Mouse (Mus musculus) intestine, postnatal 0 days (tissue): Measurements from ENCODE around the gene Ccdc152. TPM values are rescaled to one million over a fixed set of nuclear protein-coding genes. Genes with fewer than 3 reads are reported as not detected.

Experiments
- ATAC-seq: fragments of 200-750 bp; cut with Nextera tagmentation; 2 replicates; pipeline ENCODE4 v1.8.0; 2017; ENCODE audit warnings: mild to moderate bottlenecking, moderate TSS enrichment, moderate library complexity
- H3K27ac ChIP-seq: fragments of 300-500 bp; sonication (generic); 2 replicates; pipeline ENCODE4 v1.5.1; 2014; ENCODE audit warnings: mild to moderate bottlenecking, low read depth, low read length, moderate library complexity
- H3K27me3 ChIP-seq: fragments of 300-500 bp; sonication (generic); replicated peaks from 2 replicates; pipeline ENCODE4 v1.6.1; 2014; ENCODE audit warnings: low read length, mixed read lengths; ENCODE audit not compliant: control insufficient read depth, insufficient read depth
- H3K36me3 ChIP-seq: fragments of 300-500 bp; sonication (generic); 2 replicates; pipeline ENCODE4 v1.6.1; 2014; ENCODE audit warnings: mild to moderate bottlenecking, moderate library complexity; ENCODE audit not compliant: control insufficient read depth, insufficient read depth
- H3K4me1 ChIP-seq: fragments of 300-500 bp; sonication (generic); replicated peaks from 2 replicates; pipeline ENCODE4 v1.6.1; 2014; ENCODE audit warnings: antibody characterized with exemption, low read length, mixed read lengths; ENCODE audit not compliant: control insufficient read depth, insufficient read depth
- H3K4me2 ChIP-seq: fragments of 300-500 bp; sonication (generic); replicated peaks from 2 replicates; pipeline ENCODE4 v1.6.1; 2014; ENCODE audit warnings: low read depth, mild to moderate bottlenecking, moderate library complexity
- H3K4me3 ChIP-seq: fragments of 300-500 bp; sonication (generic); 2 replicates; pipeline ENCODE4 v1.5.1; 2014; ENCODE audit warnings: low read depth, low read length
- H3K9ac ChIP-seq: fragments of 300-500 bp; sonication (generic); 2 replicates; pipeline ENCODE4 v1.6.1; 2014; ENCODE audit warnings: mild to moderate bottlenecking, low read depth, low read length
- H3K9me3 ChIP-seq: fragments of 300-500 bp; sonication (generic); 2 replicates; pipeline ENCODE4 v1.6.1; 2016; ENCODE audit warnings: mixed run types; ENCODE audit not compliant: control insufficient read depth
- CTCF ChIP-seq: sonication (generic); IDR thresholded peaks from 2 replicates; pipeline ENCODE4 v1.5.1; 2016; ENCODE audit warnings: low read depth, mild to moderate bottlenecking, control low read depth, antibody characterized with exemption, moderate library complexity
- WGBS: fragments of 180-500 bp; shearing (Covaris S2); extraction: QIAGEN DNeasy Blood & Tissue Kit; methylation state at CpG from one replicate; pipeline ENCODE4 v1.1.7; 2014; 5-methylcytosine and 5-hydroxymethylcytosine counted together
- polyA plus RNA-seq: library from polyadenylated mRNA; unstranded; fragments of >200 nt; fragmentation: Nextera tagmentation; extraction: Ambion mirVana; gene quantifications from 2 replicates; pipeline ENCODE4 v1.2.1, GENCODE M21; 2015

Ccdc152 gene
- polyA plus RNA-seq, 1 experiment from 2014 or later = 4.8 TPM

DNA sequence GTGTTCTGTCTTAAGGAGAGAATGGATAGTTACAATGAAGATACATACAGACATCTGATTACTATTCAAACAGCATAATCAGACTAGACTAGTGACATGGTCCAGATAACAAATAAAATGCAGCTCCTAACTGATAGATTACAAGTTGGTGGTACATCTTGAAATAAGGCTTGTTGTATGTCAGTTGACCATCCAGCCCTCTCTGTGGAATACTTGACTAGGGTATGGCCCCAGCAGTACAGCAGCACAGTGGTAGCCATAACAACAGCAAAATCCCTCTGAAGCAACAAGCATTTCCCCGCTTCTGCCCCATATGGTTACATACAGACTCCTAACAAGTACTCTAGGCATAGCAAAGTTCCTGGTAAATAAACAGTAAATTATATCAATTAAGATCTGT is 21.6 kb downstream of the Ccdc152 start:
- Histone ChIP-seq H3K27me3 (no peaks in the 10 kb centered on the region), H3K27ac (no peak overlapping the region), H3K36me3 (peaks cover 25% of the 10 kb centered on the region), H3K4me3 (no peak overlapping the region), H3K9me3 (no peaks in the 10 kb centered on the region), H3K4me1 (no peaks in the 10 kb centered on the region), H3K4me2 (no peak overlapping the region), H3K9ac (no peak overlapping the region)
- ATAC-seq = peak; percentile 63
- TF ChIP-seq CTCF = no peak
- WGBS = 81% methylated on average over 1 of the region's 1 CpGs

GRCm38 (mm10) chr15:3281216-3281615 is 22.1 kb downstream of the Ccdc152 start:
- no peak overlapping the region for H3K9ac ChIP-seq
- H3K4me3 ChIP-seq = no peak overlapping the region
- peaks cover 29% of the 10 kb centered on the region for H3K36me3 ChIP-seq
- no peak for TF ChIP-seq CTCF
- no peaks in the 10 kb centered on the region for H3K4me1 ChIP-seq
- ATAC-seq = peak; percentile 52
- H3K27ac ChIP-seq = no peak overlapping the region
- H3K27me3 ChIP-seq = no peaks in the 10 kb centered on the region
- no peaks in the 10 kb centered on the region for H3K9me3 ChIP-seq
- no peak overlapping the region for H3K4me2 ChIP-seq

- Histone ChIP-seq H3K4me2 (no peak overlapping the region), H3K27me3 (no peaks in the 10 kb centered on the region), H3K9me3 (no peaks in the 10 kb centered on the region), H3K36me3 (peaks cover 44% of the 10 kb centered on the region), H3K4me1 (no peaks in the 10 kb centered on the region), H3K27ac (no peak overlapping the region), H3K9ac (no peak overlapping the region), H3K4me3 (no peak overlapping the region)
- 0 out of 2 replicates have a peak, but pooled peaks have one; percentile 4 for TF ChIP-seq CTCF
- 88% methylated on average over 7 of the region's 7 CpGs for WGBS
- no peak for ATAC-seq
Observed at GRCm38 (mm10) chr15:3279242-3279641, 24.1 kb downstream of the Ccdc152 start.

DNA sequence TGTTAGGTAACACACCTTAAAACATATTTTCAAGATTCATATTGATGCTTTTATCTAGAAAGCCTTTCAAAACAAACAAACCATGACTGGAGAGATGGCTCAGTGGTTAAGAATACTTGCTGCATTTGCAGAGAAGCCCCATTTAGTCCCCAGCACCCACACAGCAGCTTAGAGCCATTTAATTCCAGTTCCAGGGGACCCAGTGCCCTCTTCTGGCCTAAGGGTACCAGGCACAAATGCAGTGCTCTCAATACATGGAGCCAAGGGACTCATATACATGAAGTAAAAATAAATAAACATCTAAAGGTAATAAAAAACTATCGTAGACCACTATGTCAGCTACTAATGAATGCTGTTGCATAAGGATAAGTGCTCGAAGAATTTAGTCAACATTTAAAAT is 25.9 kb downstream of the Ccdc152 start:
- no peaks in the 10 kb centered on the region for H3K9me3 ChIP-seq
- no peak overlapping the region for H3K9ac ChIP-seq
- no peaks in the 10 kb centered on the region for H3K27me3 ChIP-seq
- ATAC-seq = no peak
- H3K4me2 ChIP-seq = no peak overlapping the region
- TF ChIP-seq CTCF = peak; percentile 59
- no peak overlapping the region for H3K27ac ChIP-seq
- H3K36me3 ChIP-seq = peaks cover 45% of the 10 kb centered on the region
- no peaks in the 10 kb centered on the region for H3K4me1 ChIP-seq
- 91% methylated on average over 2 of the region's 2 CpGs for WGBS
- no peak overlapping the region for H3K4me3 ChIP-seq

DNA sequence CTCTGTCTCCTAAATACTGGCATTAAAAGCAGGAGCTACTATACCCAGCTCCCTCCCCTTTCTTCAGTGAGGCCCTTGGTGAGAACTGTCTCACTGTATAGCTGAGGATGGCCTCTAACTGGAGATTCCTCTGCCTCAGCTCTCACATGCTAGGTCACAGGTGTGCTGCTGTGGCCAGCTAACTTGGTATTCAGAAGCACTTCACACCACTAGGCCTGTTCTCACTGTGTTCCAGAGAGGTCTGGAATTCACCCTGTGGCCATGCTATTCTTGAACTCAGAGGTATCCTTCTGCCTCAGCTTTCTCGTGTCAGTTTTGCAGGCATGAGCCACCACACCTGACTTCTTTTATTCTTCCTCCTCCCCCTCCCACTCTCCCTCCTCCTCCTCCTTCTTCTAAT is 30.1 kb downstream of the Ccdc152 start:
- no peak for ATAC-seq
- Histone ChIP-seq H3K9ac (peak overlapping the region; percentile 63), H3K36me3 (peaks cover 30% of the 10 kb centered on the region), H3K4me2 (peak overlapping the region; percentile 63), H3K27me3 (no peaks in the 10 kb centered on the region), H3K4me3 (peak overlapping the region; percentile 51), H3K9me3 (no peaks in the 10 kb centered on the region), H3K27ac (peak overlapping the region; percentile 57), H3K4me1 (0 out of 2 replicates have a peak, but pooled peaks cover 5% of the 10 kb centered on the region)
- TF ChIP-seq CTCF = no peak
- WGBS = 77% methylated on average over 1 of the region's 1 CpGs

GRCm38 (mm10) chr15:3271216-3271615 is 32.1 kb downstream of the Ccdc152 start:
- WGBS = 14% methylated on average over 6 of the region's 6 CpGs
- Histone ChIP-seq H3K4me3 (peak overlapping the region; percentile 51), H3K9me3 (no peaks in the 10 kb centered on the region), H3K36me3 (peaks cover 16% of the 10 kb centered on the region), H3K27me3 (no peaks in the 10 kb centered on the region), H3K27ac (peak overlapping the region; percentile 83; the same call in 1 of the 2 replicates), H3K9ac (peak overlapping the region; percentile 63), H3K4me2 (peak overlapping the region; percentile 63), H3K4me1 (0 out of 2 replicates have a peak, but pooled peaks cover 5% of the 10 kb centered on the region)
- no peak for TF ChIP-seq CTCF
- ATAC-seq = peak; percentile 25

DNA sequence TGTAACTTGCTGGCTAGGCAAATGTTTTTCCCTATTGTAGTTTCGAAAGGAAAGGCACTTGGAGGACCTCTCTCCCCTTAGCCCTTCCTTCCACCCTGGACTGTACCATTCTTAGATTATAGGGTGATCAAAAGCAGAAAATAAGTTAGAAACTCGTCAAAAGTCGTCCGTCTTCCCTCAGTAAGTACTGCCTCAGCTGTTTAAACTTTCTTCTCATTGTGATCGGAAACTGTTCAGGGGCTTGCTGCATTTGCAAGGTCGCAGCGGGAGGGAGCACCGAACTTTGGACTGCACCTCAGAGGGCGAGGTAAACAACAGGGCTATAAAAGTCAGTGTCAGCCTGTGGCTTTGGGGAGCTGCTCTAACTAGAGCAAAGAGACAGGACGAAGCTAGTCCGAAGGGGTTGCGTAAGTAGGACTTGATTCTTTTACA is 32.7 kb downstream of the Ccdc152 start:
- Histone ChIP-seq H3K36me3 (peaks cover 10% of the 10 kb centered on the region), H3K27ac (peak overlapping the region; percentile 89), H3K4me2 (peak overlapping the region; percentile 63), H3K9me3 (no peaks in the 10 kb centered on the region), H3K4me1 (0 out of 2 replicates have a peak, but pooled peaks cover 5% of the 10 kb centered on the region), H3K4me3 (peak overlapping the region; percentile 51), H3K9ac (peak overlapping the region; percentile 35), H3K27me3 (no peaks in the 10 kb centered on the region)
- TF ChIP-seq CTCF = no peak
- ATAC-seq = peak; percentile 95
- 1% methylated on average over 12 of the region's 12 CpGs for WGBS
